Mouse (Mus musculus) stomach, postnatal 0 days (tissue): ENCODE measurements at regions not wholly inside any gene's neighbourhood (a gene's known extent, or its start where the extent isn't known, plus 50 kb on each side); places are given as distances from the start of the nearest gene placed in this dataset.

ENCODE experiments used
- CTCF ChIP-seq: IDR thresholded peaks from 2 replicates; pipeline ENCODE4 v1.5.1; 2016; ENCODE audit warnings: antibody characterized with exemption, low read depth, mild to moderate bottlenecking, moderate library complexity
- EP300 ChIP-seq: optimal IDR thresholded peaks from 2 replicates; pipeline ENCODE3; 2016; ENCODE audit warnings: antibody characterized with exemption

DNA sequence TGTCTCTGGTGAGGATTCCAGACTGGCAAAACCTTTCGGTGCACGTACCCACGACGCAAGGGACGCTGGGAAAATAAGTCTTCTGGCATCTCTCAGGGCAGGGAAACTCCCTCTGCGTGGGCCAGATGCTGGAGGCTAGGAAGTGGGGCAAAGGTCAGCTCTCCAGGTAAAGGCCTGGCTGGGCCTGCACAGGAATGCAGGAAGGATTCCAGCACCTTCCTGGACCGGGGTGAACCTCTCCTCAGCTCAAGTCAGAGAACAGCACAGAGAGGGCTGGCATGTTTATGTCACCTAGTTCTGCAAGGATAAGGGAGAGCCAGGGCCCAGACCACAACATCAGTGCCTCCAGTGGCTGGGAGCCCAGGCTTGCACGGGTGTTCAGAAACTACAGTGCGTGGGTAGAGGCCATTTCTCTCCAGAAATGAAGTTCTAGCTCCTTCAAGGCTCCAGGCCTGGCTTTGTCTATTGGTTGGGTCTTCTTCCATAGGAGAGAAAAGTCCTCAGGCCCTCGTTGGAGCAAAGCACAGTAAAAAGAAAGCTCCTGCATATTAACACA, 74.9 kb upstream of the Ptpn1 start:
- TF ChIP-seq EP300 (no peak), CTCF (no peak)
